Mouse (Mus musculus): ENCODE data around the gene Cmc2. TPM values are rescaled to one million over a fixed set of nuclear protein-coding genes. Genes with fewer than 3 reads are reported as not detected.

The Cmc2 gene
- polyA plus RNA-seq, 1 experiment from 2014 or later = 40.7 TPM

DNA sequence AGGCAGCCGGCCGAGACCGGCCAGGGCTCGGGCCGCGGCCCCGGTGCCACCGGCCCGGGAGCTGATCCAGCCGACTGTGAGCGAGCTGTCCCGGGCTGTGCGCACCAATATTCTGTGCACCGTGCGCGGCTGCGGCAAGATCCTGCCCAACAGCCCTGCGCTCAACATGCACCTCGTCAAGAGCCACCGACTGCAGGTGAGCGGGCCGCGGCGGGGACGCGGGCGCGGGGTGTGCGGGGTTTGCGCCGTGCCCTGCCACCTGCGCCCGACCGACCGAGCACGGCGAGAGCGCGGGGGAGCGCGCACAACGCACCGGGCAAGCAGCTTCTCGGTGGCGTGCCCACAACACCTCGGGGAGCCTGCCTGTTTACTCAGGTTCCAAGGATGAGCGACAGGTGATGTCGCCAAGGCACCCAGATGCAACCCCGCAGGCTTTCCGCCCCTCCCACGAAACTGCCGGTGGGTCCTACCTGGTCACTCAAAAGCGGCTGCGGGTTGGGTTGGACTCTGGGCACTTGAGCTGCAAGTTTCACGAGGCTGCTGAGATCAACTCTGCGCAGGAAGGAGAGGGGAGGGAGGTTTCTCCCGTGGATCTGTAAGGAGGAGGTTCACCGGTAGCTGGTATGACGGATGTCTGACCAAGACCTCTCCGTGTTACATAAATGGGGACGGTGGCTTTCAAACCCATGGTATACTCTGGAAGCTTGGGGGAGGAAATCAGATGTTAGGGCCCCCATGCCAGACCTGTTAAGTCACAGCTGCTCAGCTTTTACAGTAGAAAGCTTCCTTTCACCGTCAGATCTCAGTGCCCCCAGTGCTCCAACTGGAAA lies 22.5 kb upstream of the Cmc2 start:
- Histone ChIP-seq H3K4me2 (replicated peaks) (peak overlapping the region; percentile 78), H3K27ac (replicated peaks) (peak overlapping the region; percentile 63; the same call in 1 of the 2 replicates), H3K4me1 (peaks cover 10% of the 10 kb centered on the region), H3K27me3 (no peaks in the 10 kb centered on the region), H3K4me3 (peak overlapping the region; percentile 99), H3K36me3 (no peaks in the 10 kb centered on the region), H3K9me3 (no peaks in the 10 kb centered on the region), H3K9ac (replicated peaks) (peak overlapping the region; percentile 92)
- WGBS = under 1% methylated on average over 62 of the region's 62 CpGs
- ATAC-seq (replicated peaks) = peak; percentile 75

DNA sequence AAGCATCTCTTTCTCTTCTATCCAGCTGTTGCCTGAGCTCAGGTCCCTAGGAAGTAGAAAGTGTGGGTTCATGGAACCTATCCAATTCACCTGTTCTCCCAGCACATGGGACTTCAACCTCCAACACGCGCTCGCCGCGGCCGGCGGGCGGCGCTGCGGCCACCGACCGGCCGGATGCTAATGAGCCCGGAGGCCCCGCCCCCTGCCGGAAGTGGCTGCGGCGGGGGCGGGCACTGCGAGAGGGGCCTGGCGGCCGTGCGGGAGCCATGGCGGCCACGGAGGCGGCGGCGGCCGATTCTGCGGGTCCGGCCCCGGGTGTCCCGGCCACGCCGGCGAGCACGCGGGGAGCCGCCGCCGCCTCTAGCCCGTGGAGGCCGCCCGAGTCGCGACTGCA lies 21.9 kb upstream of the Cmc2 start, which contains the start of gene Atmin:
Atmin (plus strand) TSS at position 233 of the 394 bp plus-strand sequence.
- Histone ChIP-seq H3K4me2 (replicated peaks) (peak within 1 kb of the TSS; percentile 78), H3K4me1 (peaks cover 10% of the 10 kb centered on the region), H3K9ac (replicated peaks) (peak within 1 kb of the TSS; percentile 92), H3K4me3 (peak within 1 kb of the TSS; percentile 99), H3K27ac (replicated peaks) (peak within 1 kb of the TSS; percentile 63; the same call in 1 of the 2 replicates), H3K27me3 (no peaks in the 10 kb centered on the region), H3K36me3 (no peaks in the 10 kb centered on the region), H3K9me3 (no peaks in the 10 kb centered on the region)
- under 1% methylated on average over 46 of the region's 46 CpGs for WGBS
- ATAC-seq (replicated peaks) = peak; percentile 90

DNA sequence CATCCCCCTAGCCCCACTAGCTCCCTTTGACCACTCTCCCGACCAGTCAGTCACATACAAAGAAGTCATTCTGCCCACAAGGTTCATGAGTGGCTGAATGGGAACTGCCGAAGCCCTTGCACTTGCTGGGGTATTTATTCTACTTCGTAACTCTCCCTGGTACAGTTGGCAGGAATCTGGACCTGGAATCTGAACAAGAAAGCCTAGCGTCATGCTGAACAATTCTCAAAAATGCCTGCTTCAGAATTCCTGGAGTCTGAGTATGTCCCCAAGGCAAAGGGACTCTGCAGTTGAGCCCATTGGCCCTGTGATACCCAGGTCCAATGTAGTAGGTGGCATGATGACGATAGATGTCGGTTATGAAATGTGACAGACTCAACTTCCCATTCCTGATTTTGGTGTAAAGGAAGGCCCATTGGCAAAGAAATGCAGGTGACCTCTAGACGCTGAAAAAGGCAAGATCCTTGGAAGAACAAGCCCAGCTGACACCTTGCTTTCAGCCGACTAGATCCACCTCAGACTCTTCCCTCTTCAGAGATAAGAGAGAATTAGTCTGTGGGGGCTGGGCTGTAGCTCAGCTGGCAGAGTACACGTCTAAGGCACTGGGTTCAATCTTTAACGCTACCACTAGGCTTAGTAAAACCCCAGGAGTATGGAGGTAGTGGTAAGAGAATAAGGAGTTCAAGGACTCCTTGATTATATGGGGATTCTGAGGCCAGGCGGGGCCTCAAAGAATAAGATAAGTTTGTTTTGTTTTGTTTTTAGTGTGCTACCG lies 21.2 kb upstream of the Cmc2 start:
- ATAC-seq (replicated peaks) = 0 out of 2 replicates have a peak, but pooled peaks have one; percentile 33
- Histone ChIP-seq H3K4me2 (replicated peaks) (peak overlapping the region; percentile 78; the same call in 1 of the 2 replicates), H3K27ac (replicated peaks) (no peak overlapping the region), H3K9ac (replicated peaks) (no peak overlapping the region), H3K9me3 (no peaks in the 10 kb centered on the region), H3K36me3 (no peaks in the 10 kb centered on the region), H3K27me3 (no peaks in the 10 kb centered on the region), H3K4me1 (peaks cover 10% of the 10 kb centered on the region), H3K4me3 (peak overlapping the region; percentile 99)
- WGBS = 81% methylated on average over 12 of the region's 12 CpGs

DNA sequence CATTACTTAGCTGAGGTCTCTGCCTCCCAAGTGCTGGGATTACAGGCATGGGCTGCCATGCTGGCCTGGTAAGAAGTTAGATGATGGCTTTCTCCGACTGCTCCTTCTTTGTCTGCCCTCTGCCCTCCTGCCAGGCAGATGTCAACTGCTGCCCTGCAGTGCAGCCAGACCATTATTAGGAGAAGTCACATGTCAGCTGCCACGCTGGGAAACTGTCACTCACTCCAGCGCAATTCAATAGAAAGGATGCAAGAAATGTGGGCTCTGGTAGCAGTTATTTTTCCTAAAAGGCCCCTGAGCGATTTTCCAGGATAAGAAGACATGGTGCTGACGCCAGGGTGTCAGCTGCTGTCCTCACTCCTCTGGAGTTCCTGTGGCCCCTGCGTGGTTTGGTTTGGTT lies 14.3 kb upstream of the Cmc2 start:
- H3K36me3 ChIP-seq = no peaks in the 10 kb centered on the region

DNA sequence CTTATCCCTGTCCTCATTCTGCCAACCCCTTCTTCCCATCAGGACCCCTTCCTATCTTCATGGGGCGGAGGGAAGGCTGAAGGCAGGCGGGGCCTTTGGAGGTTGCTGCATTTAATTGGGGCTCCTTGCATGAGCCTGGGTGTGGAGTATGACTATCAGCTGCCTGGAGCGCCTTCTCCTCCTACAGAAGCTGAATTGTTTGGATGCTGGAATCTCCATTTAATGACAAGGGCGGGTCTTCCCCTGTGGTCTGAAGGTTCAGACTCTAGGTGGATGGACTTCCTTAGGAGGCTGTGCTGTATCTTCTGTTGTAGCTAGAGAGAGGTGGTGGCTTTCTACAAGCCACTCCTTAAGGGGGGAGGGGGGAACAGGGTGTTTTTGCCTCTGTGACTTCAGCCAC lies 13.7 kb upstream of the Cmc2 start:
- H3K36me3 ChIP-seq = no peaks in the 10 kb centered on the region
- ATAC-seq (replicated peaks) = no peak
- 95% methylated on average over 4 of the region's 4 CpGs for WGBS

More for the DNA sequence above, 14.3 kb upstream of the Cmc2 start:
- Histone ChIP-seq H3K27me3 (no peaks in the 10 kb centered on the region), H3K4me2 (replicated peaks) (no peak overlapping the region), H3K9ac (replicated peaks) (no peak overlapping the region), H3K27ac (replicated peaks) (no peak overlapping the region), H3K4me1 (no peaks in the 10 kb centered on the region), H3K4me3 (no peak overlapping the region), H3K9me3 (no peaks in the 10 kb centered on the region)
- no peak for ATAC-seq (replicated peaks)
- 58% methylated on average over 6 of the region's 6 CpGs for WGBS

DNA sequence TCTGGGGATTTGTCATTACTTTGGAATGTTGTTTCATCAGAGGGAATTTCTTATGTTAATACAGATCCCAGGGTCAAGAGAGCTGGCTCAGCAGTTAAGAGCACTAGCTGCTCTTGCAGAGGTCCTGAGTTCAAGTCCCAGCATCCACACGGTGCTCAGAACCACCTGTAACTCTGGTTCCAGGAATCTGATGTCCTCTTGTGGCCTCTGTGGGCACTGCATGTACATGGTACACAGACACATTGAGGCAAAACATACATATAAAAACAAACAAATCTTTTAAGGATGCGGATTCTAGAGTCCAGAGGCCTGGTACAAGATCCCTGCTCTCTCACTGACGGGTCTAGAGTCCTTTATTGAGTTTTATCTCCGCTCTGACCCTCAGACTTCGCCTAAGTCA lies 7.3 kb upstream of the Cmc2 start:
- H3K9me3 ChIP-seq = no peaks in the 10 kb centered on the region
- WGBS = 89% methylated on average over 5 of the region's 5 CpGs
- H3K4me1 ChIP-seq = no peaks in the 10 kb centered on the region
- H3K27me3 ChIP-seq = no peaks in the 10 kb centered on the region
- H3K9ac ChIP-seq (replicated peaks) = no peak overlapping the region
- no peak overlapping the region for H3K4me2 ChIP-seq (replicated peaks)
- H3K27ac ChIP-seq (replicated peaks) = no peak overlapping the region
- no peak overlapping the region for H3K4me3 ChIP-seq
- H3K36me3 ChIP-seq = peaks cover 2% of the 10 kb centered on the region; the same call in 1 of the 2 replicates
- ATAC-seq (replicated peaks) = no peak

More for the DNA sequence above, 13.7 kb upstream of the Cmc2 start:
- Histone ChIP-seq H3K4me3 (no peak overlapping the region), H3K4me1 (no peaks in the 10 kb centered on the region), H3K4me2 (replicated peaks) (no peak overlapping the region), H3K9me3 (no peaks in the 10 kb centered on the region), H3K27me3 (no peaks in the 10 kb centered on the region), H3K27ac (replicated peaks) (no peak overlapping the region), H3K9ac (replicated peaks) (no peak overlapping the region)

DNA sequence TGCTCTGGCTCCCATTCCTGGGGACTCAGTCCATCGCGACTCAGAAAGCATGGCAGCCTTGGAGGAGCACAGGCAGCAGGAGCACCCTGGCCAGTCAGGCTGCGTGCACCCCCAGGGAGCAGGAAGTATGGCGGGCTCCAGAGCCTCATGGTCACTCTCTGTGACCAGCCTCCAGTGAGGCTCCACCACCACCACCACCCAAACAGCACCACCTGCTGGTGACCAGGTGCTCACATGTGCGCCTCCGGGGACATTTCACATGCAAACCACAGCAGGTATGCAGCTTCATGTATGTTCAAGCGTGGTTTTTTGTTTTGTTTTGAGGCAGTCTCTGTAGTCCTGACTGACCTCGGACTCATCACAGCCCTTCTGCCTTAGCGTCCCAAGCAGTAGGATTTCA lies 6.6 kb upstream of the Cmc2 start:
- Histone ChIP-seq H3K4me2 (replicated peaks) (no peak overlapping the region), H3K36me3 (peaks cover 2% of the 10 kb centered on the region; the same call in 1 of the 2 replicates), H3K27ac (replicated peaks) (no peak overlapping the region), H3K9me3 (no peaks in the 10 kb centered on the region), H3K27me3 (no peaks in the 10 kb centered on the region), H3K9ac (replicated peaks) (no peak overlapping the region), H3K4me3 (no peak overlapping the region), H3K4me1 (no peaks in the 10 kb centered on the region)
- ATAC-seq (replicated peaks) = no peak
- WGBS = 84% methylated on average over 9 of the region's 9 CpGs

DNA sequence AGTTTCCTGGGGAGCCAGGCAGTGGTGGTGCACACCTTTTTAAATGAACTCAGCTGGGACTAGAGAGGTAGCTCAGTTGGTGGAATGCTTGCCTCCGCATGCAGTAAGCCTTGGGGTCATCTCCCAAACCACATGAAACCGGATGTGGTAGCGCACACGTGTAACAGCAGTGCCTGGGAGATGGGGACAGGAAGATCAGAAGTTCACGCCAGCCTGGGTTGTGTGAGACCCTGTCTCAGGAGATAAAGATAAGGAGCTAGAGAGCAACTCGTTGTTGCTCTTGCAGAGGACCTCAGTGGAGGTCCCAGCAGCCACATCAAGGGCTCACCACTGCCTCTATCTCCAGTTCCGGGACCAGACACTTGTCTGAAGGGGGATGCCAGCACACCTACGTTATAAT lies 2.3 kb upstream of the Cmc2 start:
- Histone ChIP-seq H3K27me3 (no peaks in the 10 kb centered on the region), H3K9me3 (no peaks in the 10 kb centered on the region), H3K4me1 (peaks cover 10% of the 10 kb centered on the region), H3K9ac (replicated peaks) (no peak overlapping the region), H3K4me2 (replicated peaks) (no peak overlapping the region), H3K27ac (replicated peaks) (no peak overlapping the region), H3K36me3 (peaks cover 2% of the 10 kb centered on the region; the same call in 1 of the 2 replicates), H3K4me3 (no peak overlapping the region)
- ATAC-seq (replicated peaks) = no peak
- 96% methylated on average over 8 of the region's 8 CpGs for WGBS

DNA sequence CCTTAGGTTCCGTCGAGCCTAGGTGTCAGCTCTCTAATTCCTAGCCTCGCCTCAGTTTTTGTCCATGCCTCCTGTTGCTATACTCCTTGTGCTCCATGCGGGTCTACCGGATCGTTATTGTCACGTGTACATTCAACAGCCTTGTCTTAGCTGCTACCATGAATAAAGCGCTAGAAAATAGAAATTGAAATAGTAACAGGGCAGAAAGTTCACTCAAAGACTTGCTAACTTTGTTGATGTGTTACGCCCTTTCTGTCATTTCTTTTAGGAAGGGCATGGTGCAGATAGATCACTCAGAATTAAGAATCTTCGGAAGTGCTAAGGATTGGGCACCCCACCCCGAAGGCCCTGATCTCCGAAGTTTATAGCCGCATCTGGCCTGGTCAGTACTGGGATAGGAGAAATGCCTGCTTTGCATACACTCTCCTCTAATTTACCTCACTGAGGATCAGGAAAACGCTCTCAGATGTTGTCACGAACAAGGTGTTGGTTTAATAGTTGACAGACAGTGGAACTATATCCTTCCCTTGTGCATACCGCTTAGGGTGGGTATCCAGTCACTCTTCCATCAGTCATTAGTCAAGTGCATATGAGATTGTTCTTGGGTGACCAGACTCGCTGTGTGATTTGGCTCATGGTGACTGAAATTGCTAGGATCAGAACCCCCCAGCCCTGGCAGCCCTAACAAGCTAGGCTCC lies 954 bp upstream of the Cmc2 start:
- Histone ChIP-seq H3K9ac (replicated peaks) (peak overlapping the region; percentile 61), H3K4me2 (replicated peaks) (peak overlapping the region; percentile 69), H3K27me3 (no peaks in the 10 kb centered on the region), H3K27ac (replicated peaks) (peak overlapping the region; percentile 78), H3K4me3 (peak overlapping the region; percentile 76), H3K36me3 (0 out of 2 replicates have a peak, but pooled peaks cover 2% of the 10 kb centered on the region), H3K9me3 (no peaks in the 10 kb centered on the region), H3K4me1 (peaks cover 10% of the 10 kb centered on the region)
- peak; percentile 24 for ATAC-seq (replicated peaks)
- WGBS = 33% methylated on average over 17 of the region's 17 CpGs

DNA sequence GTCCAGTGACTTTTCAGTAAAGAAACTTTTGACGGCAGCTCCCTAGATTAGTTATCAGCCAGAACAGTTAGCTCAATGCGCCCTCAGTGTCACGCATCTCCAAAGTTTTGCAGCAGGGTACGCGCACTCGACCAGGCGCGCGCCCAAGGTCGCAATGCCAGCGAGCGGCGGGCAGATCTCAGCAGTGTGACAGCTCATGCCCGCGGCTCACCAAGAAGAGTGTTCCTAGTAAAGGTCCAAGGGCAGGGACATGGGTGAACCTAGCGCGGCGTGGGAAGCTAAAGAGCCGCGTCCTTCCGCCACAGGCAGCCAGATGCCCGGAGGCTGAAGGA lies 284 bp downstream of the Cmc2 start:
- peak; percentile 67 for ATAC-seq (replicated peaks)
- Histone ChIP-seq H3K9me3 (no peaks in the 10 kb centered on the region), H3K36me3 (no peaks in the 10 kb centered on the region), H3K4me1 (peaks cover 10% of the 10 kb centered on the region), H3K27me3 (no peaks in the 10 kb centered on the region), H3K4me2 (replicated peaks) (peak overlapping the region; percentile 69), H3K4me3 (peak overlapping the region; percentile 76), H3K9ac (replicated peaks) (peak overlapping the region; percentile 61), H3K27ac (replicated peaks) (peak overlapping the region; percentile 78)
- WGBS = under 1% methylated on average over 22 of the region's 22 CpGs

DNA sequence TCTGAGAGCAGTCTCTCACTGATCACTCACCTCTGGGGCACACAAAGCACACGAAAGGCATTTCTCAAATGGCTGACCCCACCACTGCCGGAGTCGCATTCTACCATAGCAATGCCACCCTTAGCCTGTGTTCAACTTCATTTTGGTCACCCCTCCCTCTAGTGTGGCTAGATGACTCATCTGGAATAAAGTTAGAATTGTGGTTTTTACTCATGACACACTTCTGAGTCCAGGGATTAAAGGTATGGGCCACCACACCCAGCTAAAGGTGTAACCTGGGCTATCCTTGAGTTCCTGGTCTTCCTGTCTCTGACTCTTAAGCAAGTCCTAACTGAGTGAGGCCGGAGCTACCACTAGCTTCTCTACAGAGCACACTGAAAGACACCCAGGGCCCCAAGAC lies 15.4 kb downstream of the Cmc2 start:
- WGBS = 97% methylated on average over 4 of the region's 4 CpGs
- Histone ChIP-seq H3K9ac (replicated peaks) (no peak overlapping the region), H3K9me3 (no peaks in the 10 kb centered on the region), H3K4me3 (no peak overlapping the region), H3K4me2 (replicated peaks) (no peak overlapping the region), H3K27ac (replicated peaks) (no peak overlapping the region), H3K36me3 (no peaks in the 10 kb centered on the region), H3K4me1 (no peaks in the 10 kb centered on the region), H3K27me3 (no peaks in the 10 kb centered on the region)
- no peak for ATAC-seq (replicated peaks)

DNA sequence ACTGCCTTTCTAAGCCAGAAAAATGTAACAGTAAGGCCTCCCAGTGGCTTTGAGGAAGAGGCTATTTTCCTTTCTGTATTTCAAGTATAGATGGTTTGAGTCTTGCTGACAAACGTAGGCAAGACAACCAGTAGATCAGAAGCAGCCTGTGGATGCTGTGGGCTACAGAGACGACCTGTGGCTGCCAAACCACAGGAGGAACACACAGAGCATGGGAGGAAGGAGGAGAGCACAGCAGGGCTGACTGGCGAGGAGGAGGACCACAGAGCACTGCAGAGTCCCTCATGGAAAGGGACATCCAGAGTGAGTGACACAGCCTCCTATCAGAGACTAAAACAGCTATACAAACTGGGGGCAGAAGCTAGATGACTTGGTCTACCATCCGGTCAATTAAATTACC lies 16.0 kb downstream of the Cmc2 start:
- H3K27me3 ChIP-seq = no peaks in the 10 kb centered on the region
- no peaks in the 10 kb centered on the region for H3K4me1 ChIP-seq
- no peak for ATAC-seq (replicated peaks)
- no peak overlapping the region for H3K27ac ChIP-seq (replicated peaks)
- no peak overlapping the region for H3K9ac ChIP-seq (replicated peaks)
- no peaks in the 10 kb centered on the region for H3K9me3 ChIP-seq
- 94% methylated on average over 4 of the region's 4 CpGs for WGBS
- H3K36me3 ChIP-seq = no peaks in the 10 kb centered on the region
- no peak overlapping the region for H3K4me2 ChIP-seq (replicated peaks)
- no peak overlapping the region for H3K4me3 ChIP-seq
